Mouse (Mus musculus) midbrain, embryonic 15.5 days (tissue): ENCODE results near the gene Wdfy1. TPM values are rescaled to one million over a fixed set of nuclear protein-coding genes. Genes with fewer than 3 reads are reported as not detected.

Experiments used
- ATAC-seq: fragments of 200-750 bp; cut with Nextera tagmentation; replicated peaks from 2 replicates; pipeline ENCODE4 v1.8.0; 2017; ENCODE audit warnings: moderate TSS enrichment
- H3K27ac ChIP-seq: fragments of 300-500 bp; sonication (generic); 2 replicates; pipeline ENCODE4 v1.5.1; 2015; ENCODE audit warnings: mild to moderate bottlenecking, inconsistent platforms
- H3K27me3 ChIP-seq: fragments of 300-500 bp; sonication (generic); replicated peaks from 2 replicates; pipeline ENCODE4 v1.6.1; 2015; ENCODE audit warnings: inconsistent platforms
- H3K36me3 ChIP-seq: fragments of 300-500 bp; sonication (generic); replicated peaks from 2 replicates; pipeline ENCODE4 v1.6.1; 2015; ENCODE audit warnings: inconsistent platforms
- H3K4me1 ChIP-seq: fragments of 300-500 bp; sonication (generic); 2 replicates; pipeline ENCODE4 v1.6.1; 2015; ENCODE audit warnings: inconsistent platforms
- H3K4me2 ChIP-seq: fragments of 300-500 bp; sonication (generic); 2 replicates; pipeline ENCODE4 v1.6.1; 2015; ENCODE audit warnings: inconsistent platforms, mild to moderate bottlenecking, moderate library complexity
- H3K4me3 ChIP-seq: fragments of 300-500 bp; sonication (generic); 2 replicates; pipeline ENCODE4 v1.5.1; 2015; ENCODE audit warnings: mild to moderate bottlenecking, inconsistent platforms
- H3K9ac ChIP-seq: fragments of 300-500 bp; sonication (generic); 2 replicates; pipeline ENCODE4 v1.6.1; 2015; ENCODE audit warnings: mild to moderate bottlenecking, inconsistent platforms
- H3K9me3 ChIP-seq: fragments of 300-500 bp; sonication (generic); 2 replicates; pipeline ENCODE4 v1.6.1; 2016; ENCODE audit warnings: inconsistent platforms
- WGBS: fragments of 180-500 bp; shearing (Covaris S2); methylation state at CpG from one replicate; pipeline ENCODE4 v1.1.7; 2015; ENCODE audit warnings: mixed read lengths; 5-methylcytosine and 5-hydroxymethylcytosine counted together
- polyA plus RNA-seq: library from polyadenylated mRNA; unstranded; fragments of >200 nt; fragmentation: Nextera tagmentation; extraction: Ambion mirVana; gene quantifications from 2 replicates; pipeline ENCODE4 v1.2.1, GENCODE M21; 2015

Wdfy1 gene
- polyA plus RNA-seq, 1 experiment from 2014 or later: 153 TPM

DNA sequence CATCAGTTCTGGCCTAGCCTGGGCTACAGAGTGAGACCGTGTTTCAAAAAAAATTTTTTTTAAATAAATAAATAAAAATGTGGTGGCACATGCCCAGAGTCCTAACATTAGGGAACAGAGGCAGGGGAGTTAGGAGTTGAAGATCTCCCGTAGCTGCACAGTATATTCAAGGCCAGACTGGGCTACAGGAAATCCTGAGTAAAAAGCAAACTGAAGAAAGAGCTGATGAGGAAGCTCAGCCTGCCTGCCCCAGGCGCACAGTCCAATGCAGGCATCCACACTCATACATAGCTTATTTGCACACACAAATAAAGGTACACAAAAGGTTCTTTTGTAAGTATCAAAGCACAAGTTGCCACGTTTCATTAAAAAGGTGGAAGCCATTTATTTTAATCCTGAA, 18.3 kb downstream of the Wdfy1 start:
- 77% methylated on average over 4 of the region's 4 CpGs for WGBS

DNA sequence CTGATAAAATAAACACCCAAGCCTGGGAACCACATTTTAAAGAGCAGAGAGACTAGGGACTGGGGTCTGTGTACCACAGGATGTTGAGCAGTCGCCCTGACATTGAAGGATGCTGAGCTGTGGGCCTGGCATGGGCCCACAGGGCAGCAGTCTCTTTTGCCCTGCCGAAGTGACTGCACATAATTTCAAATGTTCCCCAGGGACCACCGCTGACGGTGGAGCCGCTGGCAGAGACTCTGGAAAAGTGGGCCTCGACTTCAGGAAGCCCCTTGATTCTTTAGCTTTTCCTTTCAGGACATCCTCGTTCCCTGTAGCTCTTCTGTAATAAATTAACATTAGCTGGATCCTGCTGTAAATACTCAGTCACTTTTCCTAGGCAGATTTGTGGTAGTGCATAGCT, 18.8 kb downstream of the Wdfy1 start:
- no peaks in the 10 kb centered on the region for H3K9me3 ChIP-seq
- no peak for ATAC-seq
- WGBS: 59% methylated on average over 7 of the region's 7 CpGs
- H3K4me2 ChIP-seq: no peak overlapping the region
- no peak overlapping the region for H3K27ac ChIP-seq
- no peak overlapping the region for H3K4me3 ChIP-seq
- H3K4me1 ChIP-seq: peaks cover 31% of the 10 kb centered on the region
- H3K27me3 ChIP-seq: no peaks in the 10 kb centered on the region
- H3K9ac ChIP-seq: no peak overlapping the region
- H3K36me3 ChIP-seq: 0 out of 2 replicates have a peak, but pooled peaks cover under 1% of the 10 kb centered on the region

More for the DNA sequence above, 18.3 kb downstream of the Wdfy1 start:
- ATAC-seq: no peak
- Histone ChIP-seq H3K36me3 (no peaks in the 10 kb centered on the region), H3K27ac (no peak overlapping the region), H3K4me3 (no peak overlapping the region), H3K9me3 (no peaks in the 10 kb centered on the region), H3K9ac (no peak overlapping the region), H3K4me1 (peaks cover 36% of the 10 kb centered on the region), H3K4me2 (no peak overlapping the region), H3K27me3 (no peaks in the 10 kb centered on the region)

DNA sequence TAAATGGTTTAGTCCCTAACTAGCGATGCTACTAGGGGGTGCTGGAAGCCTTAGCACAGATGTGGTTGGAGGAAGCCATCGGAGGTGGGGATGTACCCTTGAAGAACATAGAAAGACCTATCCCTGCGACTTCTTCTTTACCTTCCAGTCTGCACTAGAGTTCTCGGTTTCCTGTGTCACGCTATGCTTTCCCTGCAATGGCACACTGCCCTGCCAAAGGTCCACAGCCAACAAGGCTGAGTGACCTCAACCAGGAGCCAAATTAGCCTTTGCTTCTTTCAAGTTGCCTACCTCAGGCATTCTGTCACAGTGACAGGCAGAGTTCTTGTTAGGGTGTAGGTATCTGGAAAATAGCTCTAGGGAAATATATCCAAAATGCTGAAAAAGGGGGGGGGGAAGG, 19.5 kb downstream of the Wdfy1 start:
- Histone ChIP-seq H3K9me3 (no peaks in the 10 kb centered on the region), H3K4me1 (peaks cover 28% of the 10 kb centered on the region), H3K4me3 (no peak overlapping the region), H3K4me2 (no peak overlapping the region), H3K27me3 (no peaks in the 10 kb centered on the region), H3K36me3 (peaks cover 7% of the 10 kb centered on the region; the same call in 1 of the 2 replicates), H3K9ac (no peak overlapping the region), H3K27ac (no peak overlapping the region)
- no peak for ATAC-seq
- 97% methylated on average over 5 of the region's 5 CpGs for WGBS

DNA sequence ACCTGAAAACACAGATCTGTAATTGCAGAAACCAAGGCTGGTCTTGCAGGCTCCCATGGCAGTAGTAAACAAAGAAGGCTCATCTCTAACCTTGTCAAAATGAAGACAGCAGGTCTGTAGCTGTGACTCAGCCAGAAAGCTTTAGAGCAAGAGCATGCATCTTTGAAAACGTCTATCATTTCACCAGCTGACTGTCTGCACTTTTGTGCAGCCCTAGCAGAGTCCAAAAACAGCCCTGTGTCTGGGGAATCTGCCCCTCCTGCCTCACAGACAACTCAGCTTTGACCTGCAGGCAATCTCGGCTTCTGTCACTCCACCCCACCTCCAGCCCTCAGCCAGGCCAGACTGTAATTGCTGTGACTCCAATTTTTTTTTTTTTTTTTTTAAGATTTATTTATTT, 20.6 kb downstream of the Wdfy1 start:
- Histone ChIP-seq H3K27me3 (no peaks in the 10 kb centered on the region), H3K4me3 (no peak overlapping the region), H3K9ac (no peak overlapping the region), H3K9me3 (no peaks in the 10 kb centered on the region), H3K27ac (no peak overlapping the region), H3K4me1 (peaks cover 23% of the 10 kb centered on the region), H3K36me3 (peaks cover 14% of the 10 kb centered on the region; the same call in 1 of the 2 replicates), H3K4me2 (no peak overlapping the region)
- 75% methylated on average over 2 of the region's 2 CpGs for WGBS
- no peak for ATAC-seq

DNA sequence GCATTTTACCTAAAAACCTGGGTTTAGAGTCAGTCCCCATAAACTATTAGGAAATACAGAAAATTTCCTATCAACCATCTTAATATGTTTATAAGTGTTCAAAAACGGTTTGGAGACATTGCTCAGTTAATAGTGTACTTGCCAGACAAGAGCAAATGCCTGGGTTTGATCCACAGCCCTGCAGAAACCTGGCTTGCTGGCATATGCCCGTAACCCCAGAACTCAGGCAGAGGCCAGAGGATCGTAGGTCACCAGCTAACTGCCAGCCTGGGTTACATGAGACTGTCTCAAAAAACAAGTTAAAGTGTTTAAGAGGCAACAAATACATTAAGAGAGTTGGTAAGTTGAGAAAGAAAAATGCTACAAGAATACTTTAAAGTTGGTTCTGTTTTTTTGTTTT, 21.0 kb downstream of the Wdfy1 start:
- Histone ChIP-seq H3K4me2 (no peak overlapping the region), H3K27me3 (no peaks in the 10 kb centered on the region), H3K4me1 (peaks cover 20% of the 10 kb centered on the region), H3K27ac (no peak overlapping the region), H3K9ac (no peak overlapping the region), H3K4me3 (no peak overlapping the region), H3K36me3 (peaks cover 16% of the 10 kb centered on the region; the same call in 1 of the 2 replicates), H3K9me3 (no peaks in the 10 kb centered on the region)
- no peak for ATAC-seq
- WGBS: 90% methylated on average over 3 of the region's 3 CpGs

DNA sequence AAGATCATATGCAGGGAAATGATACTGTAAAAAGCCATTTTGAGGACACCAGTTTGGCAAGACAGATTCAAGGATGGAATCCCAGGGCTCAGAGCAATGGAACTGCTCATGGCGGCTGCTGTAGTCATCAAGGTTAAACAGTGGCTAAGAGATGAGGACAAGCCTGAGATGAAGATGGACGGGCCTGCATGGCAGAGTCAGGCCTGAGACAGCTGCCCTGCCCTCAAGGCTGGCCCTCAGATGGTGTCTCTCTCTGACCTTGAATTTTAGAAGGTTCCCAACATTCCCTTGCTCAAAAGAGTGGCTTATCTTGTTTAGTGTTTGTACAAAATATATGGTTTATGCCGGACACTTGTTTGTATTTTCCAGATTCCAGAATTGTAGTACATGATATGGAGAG, 22.5 kb downstream of the Wdfy1 start:
- Histone ChIP-seq H3K4me3 (no peak overlapping the region), H3K9me3 (no peaks in the 10 kb centered on the region), H3K36me3 (peaks cover 16% of the 10 kb centered on the region; the same call in 1 of the 2 replicates), H3K27me3 (no peaks in the 10 kb centered on the region), H3K9ac (no peak overlapping the region), H3K4me2 (no peak overlapping the region), H3K27ac (no peak overlapping the region), H3K4me1 (peaks cover 5% of the 10 kb centered on the region; the same call in 1 of the 2 replicates)
- WGBS: 91% methylated on average over 3 of the region's 3 CpGs
- no peak for ATAC-seq

DNA sequence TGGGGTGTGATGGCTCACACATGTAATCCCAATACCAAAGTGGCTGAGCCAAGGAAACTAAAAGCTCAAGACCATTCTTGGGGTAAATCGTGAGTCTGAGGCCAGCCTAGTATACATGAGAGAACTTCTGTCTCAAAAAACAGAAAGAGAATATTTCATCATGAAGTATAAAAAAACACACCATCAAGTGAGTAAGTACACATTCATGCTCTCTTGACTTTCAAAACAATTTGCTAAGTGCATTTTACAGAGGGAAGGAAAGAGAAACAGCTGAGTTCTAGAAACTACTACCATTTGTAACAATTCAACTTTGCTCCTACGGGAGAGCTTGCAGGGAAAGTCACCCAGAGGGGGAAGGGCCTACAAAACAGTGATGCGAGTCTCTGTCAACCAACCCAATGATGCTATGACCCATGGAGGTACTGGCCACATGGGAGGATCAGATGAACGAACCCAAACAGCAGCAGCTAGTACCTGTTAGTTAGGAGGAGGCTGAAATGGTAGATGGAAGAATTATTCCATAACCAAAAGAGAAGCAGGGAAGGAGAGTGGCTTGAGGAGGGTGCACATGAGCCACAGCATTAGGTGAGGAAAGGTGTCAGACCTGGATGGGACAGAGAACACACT, 23.1 kb downstream of the Wdfy1 start:
- Histone ChIP-seq H3K9me3 (no peaks in the 10 kb centered on the region), H3K4me3 (no peak overlapping the region), H3K4me1 (0 out of 2 replicates have a peak, but pooled peaks cover 4% of the 10 kb centered on the region), H3K27me3 (no peaks in the 10 kb centered on the region), H3K9ac (no peak overlapping the region), H3K36me3 (peaks cover 16% of the 10 kb centered on the region; the same call in 1 of the 2 replicates), H3K27ac (no peak overlapping the region), H3K4me2 (no peak overlapping the region)
- no peak for ATAC-seq
- 92% methylated on average over 4 of the region's 4 CpGs for WGBS

DNA sequence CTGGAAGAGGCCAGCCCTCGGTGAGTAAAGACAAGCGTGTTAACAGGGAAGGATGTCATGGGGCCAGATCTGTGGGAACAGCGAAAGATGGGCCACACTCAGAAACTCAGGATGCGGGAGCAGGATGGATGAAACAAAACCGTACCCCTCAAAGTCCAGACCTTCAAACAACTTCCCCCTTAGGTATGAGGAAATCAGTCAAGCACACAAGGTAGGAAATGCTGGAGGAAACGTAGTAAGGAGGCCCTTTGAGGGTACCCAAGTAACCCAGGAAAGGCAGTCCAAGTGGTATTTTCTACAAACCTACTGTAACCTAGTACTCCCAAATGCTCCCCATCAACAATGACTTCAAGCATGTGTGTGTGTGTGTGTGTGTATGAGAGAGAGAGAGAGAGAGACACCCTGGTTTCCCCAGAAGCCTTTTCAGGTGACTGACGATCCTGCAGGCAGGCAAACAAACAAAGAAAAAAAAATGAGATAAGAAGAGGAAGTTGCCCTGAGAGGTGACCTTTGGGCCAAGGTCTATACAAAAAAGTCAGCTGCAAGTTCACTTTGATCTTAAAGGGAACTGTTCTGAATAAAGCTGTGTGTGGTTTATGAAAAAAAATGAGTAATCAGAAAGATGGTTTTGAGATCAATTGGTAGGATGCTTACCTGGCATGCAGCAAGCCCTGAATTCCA, 23.8 kb downstream of the Wdfy1 start:
- no peak for ATAC-seq
- no peaks in the 10 kb centered on the region for H3K27me3 ChIP-seq
- 88% methylated on average over 7 of the region's 7 CpGs for WGBS
- no peak overlapping the region for H3K27ac ChIP-seq
- H3K4me3 ChIP-seq: no peak overlapping the region
- H3K36me3 ChIP-seq: peaks cover 16% of the 10 kb centered on the region; the same call in 1 of the 2 replicates
- H3K9ac ChIP-seq: no peak overlapping the region
- no peaks in the 10 kb centered on the region for H3K9me3 ChIP-seq
- 0 out of 2 replicates have a peak, but pooled peaks cover 4% of the 10 kb centered on the region for H3K4me1 ChIP-seq
- no peak overlapping the region for H3K4me2 ChIP-seq

DNA sequence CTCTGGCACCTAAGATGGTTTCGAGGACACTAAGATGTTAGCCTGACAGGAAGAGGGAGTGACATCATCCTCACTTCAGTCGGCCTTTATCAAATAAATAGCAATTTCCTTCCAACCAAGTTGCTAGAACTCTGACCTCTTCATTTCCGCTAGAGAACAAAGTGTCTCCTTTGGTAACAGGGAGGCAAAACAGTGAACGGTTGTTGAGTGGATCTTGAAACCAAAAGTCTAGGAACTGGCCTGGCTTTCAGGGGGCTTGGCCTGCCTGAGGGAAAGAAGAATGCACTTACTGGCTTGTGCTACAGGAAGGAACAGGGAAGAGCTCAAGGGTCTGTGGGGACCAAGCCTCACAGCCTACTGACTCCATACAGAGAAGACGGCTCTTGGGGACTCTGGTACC, 24.8 kb downstream of the Wdfy1 start:
- no peak overlapping the region for H3K9ac ChIP-seq
- no peaks in the 10 kb centered on the region for H3K27me3 ChIP-seq
- H3K36me3 ChIP-seq: peaks cover 16% of the 10 kb centered on the region; the same call in 1 of the 2 replicates
- H3K4me2 ChIP-seq: no peak overlapping the region
- 87% methylated on average over 5 of the region's 5 CpGs for WGBS
- ATAC-seq: no peak
- H3K27ac ChIP-seq: no peak overlapping the region
- no peak overlapping the region for H3K4me3 ChIP-seq
- no peaks in the 10 kb centered on the region for H3K9me3 ChIP-seq
- no peaks in the 10 kb centered on the region for H3K4me1 ChIP-seq

DNA sequence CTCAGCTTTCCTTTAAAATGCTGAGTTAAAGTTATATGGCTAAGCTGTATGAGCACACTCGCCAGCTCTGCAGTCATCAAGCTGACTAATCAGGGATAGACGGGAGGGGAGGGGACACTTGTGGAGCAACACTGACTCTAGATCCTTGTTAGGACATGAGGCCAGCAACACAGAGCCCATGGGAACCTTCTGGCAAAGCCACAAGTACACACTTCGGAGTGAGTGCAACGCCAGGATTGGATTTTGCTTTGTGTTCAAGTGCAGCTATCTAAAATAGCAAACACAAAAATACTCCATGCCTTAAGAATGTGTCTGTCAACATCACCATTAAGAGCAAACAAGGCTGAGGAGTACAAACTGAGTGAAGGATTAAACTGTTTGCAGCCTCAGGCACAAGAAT, 29.9 kb downstream of the Wdfy1 start:
- Histone ChIP-seq H3K27ac (no peak overlapping the region), H3K4me2 (no peak overlapping the region), H3K4me1 (no peaks in the 10 kb centered on the region), H3K9ac (no peak overlapping the region), H3K9me3 (no peaks in the 10 kb centered on the region), H3K36me3 (peaks cover 6% of the 10 kb centered on the region; the same call in 1 of the 2 replicates), H3K4me3 (no peak overlapping the region), H3K27me3 (no peaks in the 10 kb centered on the region)
- no peak for ATAC-seq
- WGBS: 87% methylated on average over 4 of the region's 4 CpGs

DNA sequence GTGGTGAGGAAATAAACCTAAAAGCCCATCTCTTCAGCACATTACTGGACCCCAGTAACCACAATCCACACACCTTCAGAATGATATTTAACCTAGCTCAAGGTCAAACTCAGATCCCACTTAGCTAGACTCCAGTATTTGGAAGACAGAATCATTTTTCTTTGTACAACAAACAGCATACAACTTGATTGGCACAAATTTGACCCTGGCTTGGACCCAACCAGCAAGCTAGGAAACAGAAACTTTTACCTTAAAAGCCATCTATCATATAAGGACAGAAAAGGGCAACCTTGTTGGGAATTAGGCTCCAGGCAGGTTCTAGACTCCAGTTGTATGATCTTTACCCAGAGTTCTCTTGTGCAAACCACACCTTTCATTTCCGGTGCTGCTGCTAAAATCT, 32.6 kb downstream of the Wdfy1 start:
- H3K27me3 ChIP-seq: no peaks in the 10 kb centered on the region
- no peak overlapping the region for H3K27ac ChIP-seq
- H3K4me2 ChIP-seq: no peak overlapping the region
- 96% methylated on average over 1 of the region's 1 CpGs for WGBS
- no peak overlapping the region for H3K9ac ChIP-seq
- no peaks in the 10 kb centered on the region for H3K9me3 ChIP-seq
- no peaks in the 10 kb centered on the region for H3K4me1 ChIP-seq
- ATAC-seq: no peak
- H3K4me3 ChIP-seq: no peak overlapping the region
- H3K36me3 ChIP-seq: no peaks in the 10 kb centered on the region; the same call in 1 of the 2 replicates

DNA sequence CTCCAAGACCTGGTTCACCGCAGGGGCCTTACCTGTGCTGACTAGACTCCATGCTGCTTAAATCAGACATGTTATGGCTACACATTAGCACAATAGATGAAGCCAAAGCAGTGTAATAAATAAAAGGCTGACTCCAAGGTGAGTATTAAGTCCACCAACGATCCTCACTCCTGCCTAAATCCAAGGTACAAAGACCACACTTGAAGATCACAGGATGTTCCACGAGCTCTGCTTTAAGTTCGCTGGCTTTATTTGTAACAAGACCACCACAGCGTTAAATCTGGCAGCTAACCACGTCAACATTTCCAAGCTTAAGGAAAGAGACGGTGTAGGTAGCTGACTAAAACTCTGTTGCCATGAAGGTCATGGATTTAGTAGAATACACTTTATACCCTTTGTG, 33.0 kb downstream of the Wdfy1 start:
- no peaks in the 10 kb centered on the region for H3K4me1 ChIP-seq
- H3K27ac ChIP-seq: no peak overlapping the region
- no peaks in the 10 kb centered on the region for H3K9me3 ChIP-seq
- no peaks in the 10 kb centered on the region for H3K27me3 ChIP-seq
- no peak overlapping the region for H3K9ac ChIP-seq
- H3K36me3 ChIP-seq: no peaks in the 10 kb centered on the region; the same call in 1 of the 2 replicates
- WGBS: 86% methylated on average over 7 of the region's 7 CpGs
- no peak for ATAC-seq
- no peak overlapping the region for H3K4me2 ChIP-seq
- no peak overlapping the region for H3K4me3 ChIP-seq

DNA sequence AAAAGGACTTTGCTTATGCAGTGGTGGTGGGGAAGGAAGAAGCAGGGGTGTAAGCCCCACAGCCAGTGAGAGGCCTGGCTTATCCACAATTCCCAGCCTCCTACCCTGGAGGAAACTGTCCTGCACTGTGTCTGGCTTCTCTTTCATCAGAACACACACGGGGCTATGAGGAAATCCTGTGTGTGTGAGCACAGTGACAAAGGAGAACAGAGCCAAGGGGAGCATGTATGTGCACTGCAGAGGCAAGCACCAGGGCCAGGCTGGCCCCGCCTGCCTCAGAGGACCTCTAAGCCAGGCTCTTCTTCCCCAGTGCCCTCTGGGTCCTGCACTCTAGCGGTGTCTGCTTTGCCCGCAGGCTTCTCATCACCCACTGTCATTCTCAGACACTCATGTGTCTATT, 34.9 kb downstream of the Wdfy1 start:
- no peak overlapping the region for H3K9ac ChIP-seq
- ATAC-seq: no peak

More for the DNA sequence above, 34.9 kb downstream of the Wdfy1 start:
- 77% methylated on average over 4 of the region's 4 CpGs for WGBS
- Histone ChIP-seq H3K9me3 (no peaks in the 10 kb centered on the region), H3K36me3 (no peaks in the 10 kb centered on the region; the same call in 1 of the 2 replicates), H3K4me2 (no peak overlapping the region), H3K4me3 (no peak overlapping the region), H3K27me3 (no peaks in the 10 kb centered on the region), H3K4me1 (no peaks in the 10 kb centered on the region), H3K27ac (no peak overlapping the region)
